Mouse (Mus musculus) urinary bladder, postnatal 25 days (tissue): ENCODE data around the gene Trim11.

Experiments used
- DNase-seq: peaks from one replicate; pipeline ENCODE4 v3.0.0; 2022; ENCODE audit warnings: low spot score

The Trim11 gene

DNA sequence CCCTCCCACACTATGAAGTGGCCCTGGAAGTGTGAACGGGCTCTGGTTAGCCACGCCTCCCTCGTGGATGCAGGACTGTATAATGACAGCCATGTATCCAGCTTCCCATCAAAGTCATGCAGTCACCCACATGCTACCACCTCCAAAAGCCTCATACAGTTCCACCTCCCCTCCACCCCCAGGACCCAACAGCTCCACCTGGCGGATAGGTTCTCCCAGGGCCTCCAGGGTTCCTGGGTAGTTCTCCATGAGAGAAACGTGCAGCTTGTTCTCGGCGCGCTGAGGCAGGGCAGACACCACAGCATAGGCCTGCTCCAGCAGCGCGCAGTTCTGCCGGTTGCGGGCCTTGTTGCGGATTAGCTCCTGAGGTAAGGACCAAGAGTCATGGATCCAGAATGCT is 51.1 kb downstream of the Trim11 start:
- DNase-seq = no peak
